In the genomic region with DNA sequence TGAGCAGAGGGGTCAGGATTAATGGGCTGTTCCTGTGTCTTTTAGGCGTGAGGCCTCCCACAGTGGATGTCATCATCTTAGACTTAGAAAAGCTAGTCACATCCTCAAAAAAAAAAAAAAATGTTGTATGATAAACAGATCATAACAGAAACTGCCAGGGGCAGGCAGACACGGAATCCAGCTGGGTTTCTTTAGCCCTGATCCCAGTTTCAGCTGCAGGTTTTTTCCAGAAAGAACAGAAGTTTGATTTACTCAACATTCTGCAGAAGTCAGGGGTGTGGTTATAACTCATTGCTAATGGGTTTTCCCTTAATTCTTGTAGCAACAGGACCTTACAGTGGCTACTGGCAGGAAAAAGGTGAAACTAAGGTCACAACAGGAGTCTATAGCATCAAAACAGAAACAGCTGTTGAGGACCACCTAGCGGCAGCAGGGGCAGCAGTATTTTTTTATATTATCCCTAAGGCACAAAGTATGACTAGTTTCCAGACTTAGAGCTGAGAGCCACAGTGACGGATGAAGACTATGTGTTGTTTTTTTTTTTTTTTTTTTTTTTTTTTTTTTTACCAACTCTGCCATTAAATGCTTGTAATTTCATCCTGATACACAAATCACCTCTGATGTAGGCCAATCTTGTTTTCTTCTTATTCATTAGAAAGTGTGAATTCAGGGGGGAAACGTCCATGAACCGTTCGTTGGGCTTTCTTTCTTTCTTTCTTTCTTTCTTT, we compare ENCODE assay signal across 8 mouse cellular contexts.
A peak's percentile ranks its signal among the peaks of the same experiment; 100 is the strongest.
DNase-seq lines count a peak whose midpoint lies in the region; ATAC-seq and TF ChIP-seq lines count a peak whose summit lies in the region.

No protein-coding gene starts in this region.

- H3K27me3 ChIP-seq in midbrain, postnatal 0 days (ENCODE audit: insufficient read depth, low read length) = no peaks in the 10 kb centered on the region
- no peaks in the 10 kb centered on the region for H3K27me3 ChIP-seq in midbrain, embryonic 14.5 days (ENCODE audit: control insufficient read depth, insufficient read depth, low read length)
- H3K27me3 ChIP-seq in heart, adult 2 months (ENCODE audit: control insufficient read depth, insufficient read depth, low read length) = no peaks in the 10 kb centered on the region
- H3K27me3 ChIP-seq in kidney, postnatal 0 days (ENCODE audit: insufficient read depth, low read length) = no peaks in the 10 kb centered on the region
- H3K27me3 ChIP-seq in stomach, embryonic 14.5 days (ENCODE audit: control insufficient read depth, insufficient read depth, low read length) = no peaks in the 10 kb centered on the region

- H3K4me1 ChIP-seq in midbrain, postnatal 0 days (ENCODE audit: insufficient read depth, low read length) = no peaks in the 10 kb centered on the region
- peaks cover 6% of the 10 kb centered on the region; the same call in 1 of the 2 replicates for H3K4me1 ChIP-seq in midbrain, embryonic 14.5 days (ENCODE audit: control insufficient read depth, insufficient read depth, low read length)
- H3K4me1 ChIP-seq in heart, adult 2 months (ENCODE audit: control insufficient read depth, insufficient read depth, low read length) = peaks cover 11% of the 10 kb centered on the region
- H3K4me1 ChIP-seq in kidney, postnatal 0 days (replicated peaks; ENCODE audit: insufficient read depth, low read length) = peaks cover 12% of the 10 kb centered on the region; the same call in 1 of the 2 replicates
- H3K4me1 ChIP-seq in stomach, embryonic 14.5 days (ENCODE audit: control insufficient read depth, insufficient read depth, low read length) = peaks cover 17% of the 10 kb centered on the region

- no peaks in the 10 kb centered on the region for H3K9me3 ChIP-seq in midbrain, postnatal 0 days (ENCODE audit: low read length)
- H3K9me3 ChIP-seq in midbrain, embryonic 14.5 days (ENCODE audit: control insufficient read depth, low read length) = no peaks in the 10 kb centered on the region
- H3K9me3 ChIP-seq in kidney, postnatal 0 days (replicated peaks; ENCODE audit: low read length) = no peaks in the 10 kb centered on the region
- H3K9me3 ChIP-seq in stomach, embryonic 14.5 days (ENCODE audit: control insufficient read depth, low read depth, low read length) = no peaks in the 10 kb centered on the region

- H3K9ac ChIP-seq in midbrain, postnatal 0 days (replicated peaks; ENCODE audit: low read length, poor library complexity, severe bottlenecking) = no peak overlapping the region
- H3K9ac ChIP-seq in midbrain, embryonic 14.5 days (replicated peaks; ENCODE audit: low read length) = no peak overlapping the region
- H3K9ac ChIP-seq in heart, adult 2 months (ENCODE audit: low read depth, low read length) = no peak overlapping the region
- H3K9ac ChIP-seq in kidney, postnatal 0 days (ENCODE audit: low read depth, low read length) = no peak overlapping the region
- no peak overlapping the region for H3K9ac ChIP-seq in stomach, embryonic 14.5 days (replicated peaks; ENCODE audit: low read depth, low read length)

- H3K4me3 ChIP-seq in midbrain, postnatal 0 days (ENCODE audit: low read depth, low read length) = no peak overlapping the region
- no peak overlapping the region for H3K4me3 ChIP-seq in midbrain, embryonic 14.5 days (replicated peaks; ENCODE audit: low read depth, low read length)
- no peak overlapping the region for H3K4me3 ChIP-seq in heart, adult 2 months
- no peak overlapping the region for H3K4me3 ChIP-seq in kidney, postnatal 0 days (replicated peaks; ENCODE audit: low read depth, low read length)
- H3K4me3 ChIP-seq in stomach, embryonic 14.5 days (ENCODE audit: low read depth, low read length) = no peak overlapping the region

- intact Hi-C loops in heart, adult 2 months (cut with DNase I) = loop anchor here (1.0 to 5.0 kb wide), 4 partner anchors 37 to 142 kb away; no protein-coding TSS in a partner anchor

- no peak for DNase-seq in midbrain, postnatal 0 days (ENCODE audit: low spot score)
- DNase-seq in midbrain, embryonic 14.5 days = no peak
- peak in 1 of 2 experiments; percentile 20 for DNase-seq in heart, adult 2 months
- peak; percentile 95 for DNase-seq in kidney, postnatal 0 days (ENCODE audit: low spot score)
- no peak for DNase-seq in cerebellum, adult 11-12 months
- DNase-seq in testis, postnatal 10 days (ENCODE audit: low spot score) = no peak
- DNase-seq in T-cell, adult 2 months (ENCODE audit: low spot score) = no peak

- no peak overlapping the region for H3K4me2 ChIP-seq in midbrain, postnatal 0 days (ENCODE audit: low read depth, low read length, poor library complexity, severe bottlenecking)
- no peak overlapping the region for H3K4me2 ChIP-seq in midbrain, embryonic 14.5 days (ENCODE audit: low read length)
- no peak overlapping the region for H3K4me2 ChIP-seq in kidney, postnatal 0 days (ENCODE audit: low read length)
- no peak overlapping the region for H3K4me2 ChIP-seq in stomach, embryonic 14.5 days (replicated peaks; ENCODE audit: low read depth, low read length)

- 71% methylated on average over 7 of the region's 7 CpGs for WGBS in midbrain, postnatal 0 days
- 75% methylated on average over 7 of the region's 7 CpGs for WGBS in midbrain, embryonic 14.5 days
- WGBS in heart, adult 2 months = 39% methylated on average over 7 of the region's 7 CpGs
- WGBS in kidney, postnatal 0 days = 17% methylated on average over 7 of the region's 7 CpGs
- 32% methylated on average over 7 of the region's 7 CpGs for WGBS in stomach, embryonic 14.5 days

- H3K79me2 ChIP-seq in heart, adult 2 months (replicated peaks; ENCODE audit: control insufficient read depth, insufficient read depth, low read length) = no peaks in the 10 kb centered on the region

- TF ChIP-seq POLR2A in heart, adult 2 months (IDR thresholded peaks at IDR 0.05; ENCODE audit: insufficient read depth, low read depth, low read length) = no peak

- no peaks in the 10 kb centered on the region for H3K36me3 ChIP-seq in midbrain, postnatal 0 days (ENCODE audit: insufficient read depth, low read length)
- no peaks in the 10 kb centered on the region for H3K36me3 ChIP-seq in midbrain, embryonic 14.5 days (ENCODE audit: control insufficient read depth, insufficient read depth, low read length)
- no peaks in the 10 kb centered on the region for H3K36me3 ChIP-seq in heart, adult 2 months (ENCODE audit: control insufficient read depth, insufficient read depth, low read length)
- H3K36me3 ChIP-seq in kidney, postnatal 0 days (ENCODE audit: insufficient read depth, low read length) = no peaks in the 10 kb centered on the region
- no peaks in the 10 kb centered on the region for H3K36me3 ChIP-seq in stomach, embryonic 14.5 days (ENCODE audit: control insufficient read depth, insufficient read depth, low read length)

- no peak for TF ChIP-seq EP300 in heart, adult 2 months (IDR thresholded peaks at IDR 0.05; ENCODE audit: insufficient read depth, low read depth, low read length)

- no peak overlapping the region for H3K27ac ChIP-seq in midbrain, postnatal 0 days (ENCODE audit: low read depth, low read length)
- no peak overlapping the region for H3K27ac ChIP-seq in midbrain, embryonic 14.5 days (replicated peaks; ENCODE audit: low read depth, low read length)
- peak overlapping the region; percentile 86 for H3K27ac ChIP-seq in heart, adult 2 months
- H3K27ac ChIP-seq in kidney, postnatal 0 days = peak overlapping the region; percentile 51
- peak overlapping the region; percentile 76; the same call in 1 of the 2 replicates for H3K27ac ChIP-seq in stomach, embryonic 14.5 days (ENCODE audit: low read length)

- peak; percentile 31; the same call in 1 of the 2 replicates for TF ChIP-seq CTCF in midbrain, postnatal 0 days (IDR thresholded peaks at IDR 0.05)
- peak; percentile 41 for TF ChIP-seq CTCF in heart, adult 2 months (IDR thresholded peaks at IDR 0.05)
- TF ChIP-seq CTCF in kidney, postnatal 0 days (IDR thresholded peaks at IDR 0.05; ENCODE audit: low read depth) = peak; percentile 66

- ATAC-seq in midbrain, postnatal 0 days (ENCODE audit: low FRiP score) = no peak
- no peak for ATAC-seq in midbrain, embryonic 14.5 days (ENCODE audit: low FRiP score, low TSS enrichment)
- peak; percentile 65 for ATAC-seq in kidney, postnatal 0 days (replicated peaks; ENCODE audit: low FRiP score, low read depth)
- peak; percentile 16; the same call in 1 of the 2 replicates for ATAC-seq in stomach, embryonic 14.5 days (ENCODE audit: insufficient number of reproducible peaks, insufficient read depth, low FRiP score, low read depth)

Comparison
In these comparisons a context has a peak if more than half of its experiments do, and no peak if none do; other contexts are left out.
1. ATAC-seq: peak in kidney, postnatal 0 days (single experiment) and stomach, embryonic 14.5 days (single experiment); none in midbrain, postnatal 0 days (single experiment) and midbrain, embryonic 14.5 days (single experiment).
2. H3K27ac ChIP-seq: peak in heart, adult 2 months (single experiment), kidney, postnatal 0 days (single experiment) and stomach, embryonic 14.5 days (single experiment); none in midbrain, postnatal 0 days (single experiment) and midbrain, embryonic 14.5 days (single experiment).
3. Peak in every context shown above with its lines, with median percentiles within 50 percentile points of each other: CTCF ChIP-seq.